Mouse (Mus musculus): ENCODE data around the gene Xpnpep1.

DNA sequence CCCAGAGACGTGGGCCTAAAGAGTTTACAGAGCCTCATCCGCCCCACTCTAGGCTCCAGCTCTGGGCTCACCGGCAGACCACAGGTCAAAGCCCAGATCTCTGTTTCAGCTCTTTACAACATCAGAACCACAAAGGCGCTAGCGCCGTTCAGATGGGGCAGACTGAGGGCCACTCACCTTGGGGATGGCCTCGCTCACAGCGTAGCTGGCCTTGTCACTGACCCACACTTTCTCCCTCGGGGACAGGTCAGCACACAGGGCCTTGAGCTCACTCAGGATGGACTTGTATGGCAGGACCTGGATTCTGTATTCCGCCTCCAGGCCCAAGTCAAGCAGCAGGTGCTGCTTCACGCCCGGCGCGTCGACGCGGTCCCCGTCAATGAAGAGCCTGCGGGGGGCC lies 34.0 kb downstream of the Xpnpep1 start:
- TF ChIP-seq ZNF384 (IDR thresholded peaks at IDR 0.05; ENCODE audit: low read depth, low read length): no peak
- no peak for TF ChIP-seq HCFC1 (IDR thresholded peaks at IDR 0.05; ENCODE audit: borderline replicate concordance, insufficient read depth, low read length)

All from ES-E14 (cell line).